Mouse (Mus musculus) kidney, postnatal 36 days (tissue): Measurements from ENCODE around the gene Gpbp1l1.

Source experiments
- DNase-seq, 2 experiments: peaks; one replicate each; pipeline ENCODE4 v3.0.0; 2021 to 2022; ENCODE audit warnings: mixed read lengths in 2 of 2

Gpbp1l1 gene

DNA sequence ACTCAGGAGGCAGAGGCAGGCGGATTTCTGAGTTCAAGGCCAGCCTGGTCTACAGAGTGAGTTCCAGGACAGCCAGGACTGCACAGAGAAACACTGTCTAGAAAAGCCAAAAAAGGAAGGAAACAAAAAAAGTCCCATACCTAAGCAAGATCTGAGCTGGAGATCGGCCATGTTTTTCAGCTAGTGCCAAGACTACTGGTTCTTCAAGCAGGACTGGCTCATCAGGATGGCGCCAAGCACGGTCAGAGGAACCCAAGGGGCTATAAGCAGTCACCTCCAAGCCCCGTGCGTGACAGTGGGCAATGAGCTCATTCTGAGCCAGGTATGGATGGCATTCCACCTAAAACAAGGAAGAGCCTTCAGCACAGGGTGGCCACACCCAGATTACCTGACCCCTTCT is 81.4 kb downstream of the Gpbp1l1 start:
- no peak for DNase-seq

GRCm38 (mm10) chr4:116642071-116642470 is 84.6 kb downstream of the Gpbp1l1 start:
- no peak for DNase-seq
